Mouse (Mus musculus) stomach, embryonic 14.5 days (tissue): ENCODE data around the gene Cxcr1. TPM values are rescaled to one million over a fixed set of nuclear protein-coding genes. Genes with fewer than 3 reads are reported as not detected.

Experiments
- ATAC-seq: fragments of 200-750 bp; cut with Nextera tagmentation; 2 replicates; pipeline ENCODE4 v1.8.0; 2017; ENCODE audit warnings: low read depth, moderate TSS enrichment; ENCODE audit not compliant: insufficient number of reproducible peaks, insufficient read depth, low FRiP score
- H3K27ac ChIP-seq: fragments of 300-500 bp; sonication (generic); 2 replicates; pipeline ENCODE4 v1.5.1; 2014; ENCODE audit warnings: mild to moderate bottlenecking, low read length, moderate library complexity, mixed read lengths
- H3K27me3 ChIP-seq: fragments of 300-500 bp; sonication (generic); 2 replicates; pipeline ENCODE4 v1.6.1; 2014; ENCODE audit warnings: low read length, control low read depth, mixed read lengths; ENCODE audit not compliant: control insufficient read depth, insufficient read depth
- H3K36me3 ChIP-seq: fragments of 300-500 bp; sonication (generic); 2 replicates; pipeline ENCODE4 v1.6.1; 2014; ENCODE audit warnings: mild to moderate bottlenecking, control low read depth, low read length, moderate library complexity, mixed read lengths; ENCODE audit not compliant: control insufficient read depth, insufficient read depth
- H3K4me1 ChIP-seq: fragments of 300-500 bp; sonication (generic); 2 replicates; pipeline ENCODE4 v1.6.1; 2014; ENCODE audit warnings: low read length, control low read depth, mixed read lengths; ENCODE audit not compliant: control insufficient read depth, insufficient read depth
- H3K4me2 ChIP-seq: fragments of 300-500 bp; sonication (generic); replicated peaks from 2 replicates; pipeline ENCODE4 v1.6.1; 2014; ENCODE audit warnings: low read depth, low read length, control low read depth
- H3K4me3 ChIP-seq: fragments of 300-500 bp; sonication (generic); 2 replicates; pipeline ENCODE4 v1.5.1; 2014; ENCODE audit warnings: low read depth, low read length, control low read depth
- H3K9ac ChIP-seq: fragments of 300-500 bp; sonication (generic); replicated peaks from 2 replicates; pipeline ENCODE4 v1.6.1; 2014; ENCODE audit warnings: low read depth, mild to moderate bottlenecking, control low read depth, low read length, moderate library complexity, mixed read lengths
- H3K9me3 ChIP-seq: fragments of 300-500 bp; sonication (generic); 2 replicates; pipeline ENCODE4 v1.6.1; 2016; ENCODE audit warnings: low read depth, low read length, control low read depth; ENCODE audit not compliant: control insufficient read depth
- WGBS: fragments of 180-500 bp; shearing (Covaris S2); extraction: QIAGEN DNeasy Blood & Tissue Kit; methylation state at CpG from one replicate; pipeline ENCODE4 v1.1.7; 2014; 5-methylcytosine and 5-hydroxymethylcytosine counted together
- polyA plus RNA-seq: library from polyadenylated mRNA; unstranded; fragments of >200 nt; fragmentation: Nextera tagmentation; extraction: Ambion mirVana; gene quantifications from 2 replicates; pipeline ENCODE4 v1.2.1, GENCODE M21; 2014

The Cxcr1 gene
- not detected in 2 replicates for polyA plus RNA-seq

GRCm38 (mm10) chr1:74194445-74194844 is at the start of gene Cxcr1:
Gene Cxcr1 (minus strand): TSS chr1:74194631.
- no peaks in the 10 kb centered on the region for H3K36me3 ChIP-seq
- H3K27ac ChIP-seq, result no peak within 1 kb of the TSS
- no peaks in the 10 kb centered on the region for H3K27me3 ChIP-seq
- no peak within 1 kb of the TSS for H3K4me2 ChIP-seq
- no peak within 1 kb of the TSS for H3K4me3 ChIP-seq
- WGBS, result 56% methylated on average over 8 of the region's 8 CpGs
- H3K4me1 ChIP-seq, result no peaks in the 10 kb centered on the region
- H3K9me3 ChIP-seq, result no peaks in the 10 kb centered on the region
- H3K9ac ChIP-seq, result no peak within 1 kb of the TSS
- no peak for ATAC-seq

DNA sequence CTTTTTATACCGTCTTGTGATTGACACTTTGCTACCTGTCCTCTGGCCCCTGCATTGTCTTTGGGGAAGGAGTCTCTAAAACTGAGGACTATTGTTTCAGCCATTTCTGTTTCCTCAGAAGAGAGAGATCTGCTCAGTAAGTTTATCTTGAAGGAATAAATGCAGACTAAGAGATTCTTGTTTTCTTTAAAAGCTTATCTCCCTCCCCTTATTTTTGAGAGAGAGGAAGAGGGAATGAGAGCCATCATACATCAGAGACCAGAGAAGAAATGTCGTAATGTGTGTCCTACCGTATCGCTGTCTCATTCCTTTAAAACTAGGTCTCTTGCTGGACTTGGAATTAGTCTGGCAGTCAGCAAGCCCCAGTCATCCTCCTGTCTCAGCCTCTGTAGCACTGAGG is 46.4 kb upstream of the Cxcr1 start:
- Histone ChIP-seq H3K9ac (no peak overlapping the region), H3K27ac (peak overlapping the region; percentile 64), H3K27me3 (no peaks in the 10 kb centered on the region), H3K4me2 (peak overlapping the region; percentile 15; the same call in 1 of the 2 replicates), H3K36me3 (no peaks in the 10 kb centered on the region), H3K4me1 (peaks cover 34% of the 10 kb centered on the region), H3K4me3 (no peak overlapping the region), H3K9me3 (no peaks in the 10 kb centered on the region)
- WGBS, result 63% methylated on average over 4 of the region's 4 CpGs
- no peak for ATAC-seq

GRCm38 (mm10) chr1:74240311-74240710 is 45.9 kb upstream of the Cxcr1 start:
- peak overlapping the region; percentile 15; the same call in 1 of the 2 replicates for H3K4me2 ChIP-seq
- no peak overlapping the region for H3K4me3 ChIP-seq
- 27% methylated on average over 6 of the region's 6 CpGs for WGBS

DNA sequence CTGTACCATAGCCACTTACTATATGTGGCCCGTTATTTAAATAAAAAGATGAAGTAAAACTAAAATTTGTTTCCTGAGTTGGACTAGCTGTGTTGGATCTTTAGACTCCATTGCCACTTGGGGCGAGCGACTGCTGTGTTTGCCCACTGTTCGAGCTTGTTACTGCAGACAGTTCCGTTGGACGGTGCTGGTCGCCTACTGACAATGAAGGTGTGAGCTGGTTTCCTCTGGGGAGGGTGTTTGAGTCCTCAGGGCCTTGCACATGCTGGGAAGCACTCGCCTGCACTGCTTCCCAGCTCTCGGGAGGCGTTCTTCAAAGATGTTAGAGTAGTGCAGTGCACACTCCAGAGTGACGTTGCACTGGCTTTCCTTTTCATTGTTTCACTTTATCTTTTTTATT is 45.2 kb upstream of the Cxcr1 start:
- Histone ChIP-seq H3K4me1 (peaks cover 34% of the 10 kb centered on the region), H3K9me3 (no peaks in the 10 kb centered on the region), H3K4me2 (peak overlapping the region; percentile 79), H3K9ac (no peak overlapping the region), H3K27ac (peak overlapping the region; percentile 64; the same call in 1 of the 2 replicates), H3K36me3 (no peaks in the 10 kb centered on the region), H3K4me3 (no peak overlapping the region), H3K27me3 (no peaks in the 10 kb centered on the region)
- no peak for ATAC-seq
- WGBS, result 48% methylated on average over 11 of the region's 11 CpGs

More at GRCm38 (mm10) chr1:74240311-74240710, 45.9 kb upstream of the Cxcr1 start:
- ATAC-seq, result no peak
- Histone ChIP-seq H3K27me3 (no peaks in the 10 kb centered on the region), H3K9me3 (no peaks in the 10 kb centered on the region), H3K36me3 (no peaks in the 10 kb centered on the region), H3K9ac (no peak overlapping the region), H3K27ac (peak overlapping the region; percentile 64), H3K4me1 (peaks cover 34% of the 10 kb centered on the region)

DNA sequence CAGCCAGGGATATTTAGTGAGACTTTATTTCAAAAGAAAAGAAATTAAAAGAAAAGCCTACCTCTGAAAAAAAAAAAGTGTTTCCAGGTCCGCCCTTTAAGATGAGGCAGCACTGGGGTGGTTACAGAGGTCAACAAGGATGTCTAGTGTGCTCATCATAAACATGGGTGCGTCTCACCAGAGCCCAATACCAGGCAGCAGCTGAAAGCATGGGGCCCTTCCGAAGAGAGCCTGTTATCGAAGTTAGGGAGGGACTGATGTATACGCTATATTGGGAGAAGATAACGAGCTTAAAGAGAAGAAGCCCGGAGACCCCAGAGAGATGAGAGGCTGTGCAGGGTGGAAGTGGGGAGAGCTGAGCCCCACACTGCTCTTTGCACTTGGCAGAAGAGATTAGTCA is 44.7 kb upstream of the Cxcr1 start:
- ATAC-seq, result no peak
- Histone ChIP-seq H3K9me3 (no peaks in the 10 kb centered on the region), H3K4me1 (peaks cover 32% of the 10 kb centered on the region), H3K27ac (peak overlapping the region; percentile 64; the same call in 1 of the 2 replicates), H3K9ac (peak overlapping the region; percentile 18; the same call in 1 of the 2 replicates), H3K36me3 (no peaks in the 10 kb centered on the region), H3K4me2 (peak overlapping the region; percentile 79), H3K27me3 (no peaks in the 10 kb centered on the region), H3K4me3 (no peak overlapping the region)
- 37% methylated on average over 7 of the region's 7 CpGs for WGBS

- H3K27ac ChIP-seq, result peak overlapping the region; percentile 30; the same call in 1 of the 2 replicates
- no peak for ATAC-seq
- H3K4me3 ChIP-seq, result peak overlapping the region; percentile 76
- 59% methylated on average over 1 of the region's 1 CpGs for WGBS
- peak overlapping the region; percentile 94 for H3K9ac ChIP-seq
- H3K4me2 ChIP-seq, result peak overlapping the region; percentile 79
- H3K9me3 ChIP-seq, result no peaks in the 10 kb centered on the region
- H3K36me3 ChIP-seq, result no peaks in the 10 kb centered on the region
- H3K4me1 ChIP-seq, result peaks cover 28% of the 10 kb centered on the region
- H3K27me3 ChIP-seq, result no peaks in the 10 kb centered on the region
These were observed 43.7 kb upstream of the Cxcr1 start for GRCm38 (mm10) chr1:74238136-74238535.

GRCm38 (mm10) chr1:74237671-74238070 is 43.2 kb upstream of the Cxcr1 start:
- no peaks in the 10 kb centered on the region for H3K36me3 ChIP-seq
- 31% methylated on average over 5 of the region's 5 CpGs for WGBS
- peak overlapping the region; percentile 76 for H3K27ac ChIP-seq

GRCm38 (mm10) chr1:74236590-74237317 is 42.3 kb upstream of the Cxcr1 start:
- H3K4me1 ChIP-seq, result peaks cover 28% of the 10 kb centered on the region
- peak; percentile 61; the same call in 1 of the 2 replicates for ATAC-seq
- under 1% methylated on average over 55 of the region's 57 CpGs for WGBS
- no peaks in the 10 kb centered on the region for H3K36me3 ChIP-seq
- H3K27ac ChIP-seq, result peak overlapping the region; percentile 76
- no peaks in the 10 kb centered on the region for H3K9me3 ChIP-seq
- peak overlapping the region; percentile 79 for H3K4me2 ChIP-seq
- peak overlapping the region; percentile 76 for H3K4me3 ChIP-seq
- H3K27me3 ChIP-seq, result no peaks in the 10 kb centered on the region
- H3K9ac ChIP-seq, result peak overlapping the region; percentile 94

More at GRCm38 (mm10) chr1:74237671-74238070, 43.2 kb upstream of the Cxcr1 start:
- peak overlapping the region; percentile 79 for H3K4me2 ChIP-seq
- H3K27me3 ChIP-seq, result no peaks in the 10 kb centered on the region
- peak overlapping the region; percentile 76 for H3K4me3 ChIP-seq
- peak overlapping the region; percentile 94 for H3K9ac ChIP-seq
- H3K9me3 ChIP-seq, result no peaks in the 10 kb centered on the region
- ATAC-seq, result no peak
- peaks cover 28% of the 10 kb centered on the region for H3K4me1 ChIP-seq
